Mouse (Mus musculus) hindbrain, embryonic 15.5 days (tissue): Measurements from ENCODE around the gene Crls1. TPM values are rescaled to one million over a fixed set of nuclear protein-coding genes. Genes with fewer than 3 reads are reported as not detected.

Experiments used
- ATAC-seq: fragments of 200-750 bp; cut with Nextera tagmentation; 2 replicates; pipeline ENCODE4 v1.8.0; 2017; ENCODE audit warnings: low read depth, moderate number of reproducible peaks, moderate TSS enrichment; ENCODE audit not compliant: low FRiP score
- H3K27ac ChIP-seq: fragments of 300-500 bp; sonication (generic); replicated peaks from 2 replicates; pipeline ENCODE4 v1.5.1; 2015; ENCODE audit warnings: mild to moderate bottlenecking, inconsistent platforms
- H3K27me3 ChIP-seq: fragments of 300-500 bp; sonication (generic); 2 replicates; pipeline ENCODE4 v1.6.1; 2015; ENCODE audit warnings: control low read depth, inconsistent platforms
- H3K36me3 ChIP-seq: fragments of 300-500 bp; sonication (generic); 2 replicates; pipeline ENCODE4 v1.6.1; 2015; ENCODE audit warnings: control low read depth, inconsistent platforms
- H3K4me1 ChIP-seq: fragments of 300-500 bp; sonication (generic); replicated peaks from 2 replicates; pipeline ENCODE4 v1.6.1; 2015; ENCODE audit warnings: control low read depth, inconsistent platforms
- H3K4me2 ChIP-seq: fragments of 300-500 bp; sonication (generic); 2 replicates; pipeline ENCODE4 v1.6.1; 2015; ENCODE audit warnings: moderate library complexity, mild to moderate bottlenecking, inconsistent platforms
- H3K4me3 ChIP-seq: fragments of 300-500 bp; sonication (generic); 2 replicates; pipeline ENCODE4 v1.5.1; 2015; ENCODE audit warnings: mild to moderate bottlenecking, inconsistent platforms
- H3K9ac ChIP-seq: fragments of 300-500 bp; sonication (generic); 2 replicates; pipeline ENCODE4 v1.6.1; 2015; ENCODE audit warnings: inconsistent platforms
- H3K9me3 ChIP-seq: fragments of 300-500 bp; sonication (generic); 2 replicates; pipeline ENCODE4 v1.6.1; 2016; ENCODE audit warnings: control low read depth, inconsistent platforms
- WGBS: fragments of 180-500 bp; shearing (Covaris S2); methylation state at CpG from one replicate; pipeline ENCODE4 v1.1.7; 2015; 5-methylcytosine and 5-hydroxymethylcytosine counted together
- polyA plus RNA-seq: library from polyadenylated mRNA; unstranded; fragments of >200 nt; fragmentation: Nextera tagmentation; extraction: Ambion mirVana; gene quantifications from 2 replicates; pipeline ENCODE4 v1.2.1, GENCODE M21; 2015

Gene Crls1
- polyA plus RNA-seq, 1 experiment from 2014 or later = 20.8 TPM

- ATAC-seq = no peak
Measured at GRCm38 (mm10) chr2:132867521-132867920, 21.1 kb downstream of the Crls1 start.

GRCm38 (mm10) chr2:132869682-132870081, 23.2 kb downstream of the Crls1 start:
- no peaks in the 10 kb centered on the region for H3K4me1 ChIP-seq
- no peaks in the 10 kb centered on the region for H3K27me3 ChIP-seq
- 96% methylated on average over 5 of the region's 5 CpGs for WGBS
- ATAC-seq = no peak; the same call in 1 of the 2 replicates
- no peaks in the 10 kb centered on the region for H3K9me3 ChIP-seq
- H3K27ac ChIP-seq = no peak overlapping the region
- H3K9ac ChIP-seq = no peak overlapping the region
- no peak overlapping the region for H3K4me3 ChIP-seq
- H3K4me2 ChIP-seq = no peak overlapping the region
- peaks cover 14% of the 10 kb centered on the region for H3K36me3 ChIP-seq

More at GRCm38 (mm10) chr2:132867521-132867920, 21.1 kb downstream of the Crls1 start:
- no peak overlapping the region for H3K27ac ChIP-seq
- H3K4me3 ChIP-seq = no peak overlapping the region
- H3K27me3 ChIP-seq = no peaks in the 10 kb centered on the region
- WGBS = 88% methylated on average over 5 of the region's 5 CpGs
- no peaks in the 10 kb centered on the region for H3K9me3 ChIP-seq
- H3K36me3 ChIP-seq = peaks cover 20% of the 10 kb centered on the region
- no peak overlapping the region for H3K9ac ChIP-seq
- no peak overlapping the region for H3K4me2 ChIP-seq
- H3K4me1 ChIP-seq = no peaks in the 10 kb centered on the region

GRCm38 (mm10) chr2:132870286-132870685, 23.8 kb downstream of the Crls1 start:
- Histone ChIP-seq H3K4me2 (no peak overlapping the region), H3K4me1 (no peaks in the 10 kb centered on the region), H3K27me3 (no peaks in the 10 kb centered on the region), H3K9ac (no peak overlapping the region), H3K4me3 (no peak overlapping the region), H3K27ac (no peak overlapping the region), H3K9me3 (no peaks in the 10 kb centered on the region), H3K36me3 (peaks cover 10% of the 10 kb centered on the region)
- ATAC-seq = 0 out of 2 replicates have a peak, but pooled peaks have one; percentile 3
- 87% methylated on average over 4 of the region's 4 CpGs for WGBS

GRCm38 (mm10) chr2:132871663-132872062, 25.2 kb downstream of the Crls1 start:
- Histone ChIP-seq H3K4me3 (no peak overlapping the region), H3K27me3 (no peaks in the 10 kb centered on the region), H3K9ac (no peak overlapping the region), H3K36me3 (peaks cover 3% of the 10 kb centered on the region; the same call in 1 of the 2 replicates), H3K9me3 (no peaks in the 10 kb centered on the region), H3K4me2 (no peak overlapping the region), H3K4me1 (no peaks in the 10 kb centered on the region), H3K27ac (no peak overlapping the region)
- 78% methylated on average over 3 of the region's 3 CpGs for WGBS
- no peak for ATAC-seq

- ATAC-seq = no peak
- Histone ChIP-seq H3K27ac (no peak overlapping the region), H3K27me3 (peaks cover 16% of the 10 kb centered on the region), H3K9me3 (no peaks in the 10 kb centered on the region), H3K9ac (no peak overlapping the region), H3K4me2 (no peak overlapping the region), H3K4me1 (peaks cover 1% of the 10 kb centered on the region; the same call in 1 of the 2 replicates), H3K4me3 (no peak overlapping the region), H3K36me3 (no peaks in the 10 kb centered on the region)
- WGBS = 79% methylated on average over 10 of the region's 10 CpGs
Measured at GRCm38 (mm10) chr2:132873657-132874326, 27.3 kb downstream of the Crls1 start.

GRCm38 (mm10) chr2:132876991-132877390, 30.5 kb downstream of the Crls1 start:
- Histone ChIP-seq H3K36me3 (no peaks in the 10 kb centered on the region), H3K4me3 (no peak overlapping the region), H3K4me2 (no peak overlapping the region), H3K27me3 (peaks cover 38% of the 10 kb centered on the region), H3K4me1 (peaks cover 19% of the 10 kb centered on the region), H3K9me3 (no peaks in the 10 kb centered on the region), H3K9ac (no peak overlapping the region), H3K27ac (no peak overlapping the region)
- WGBS = 77% methylated on average over 1 of the region's 1 CpGs
- no peak for ATAC-seq

GRCm38 (mm10) chr2:132879261-132880044, 33.0 kb downstream of the Crls1 start:
- H3K27me3 ChIP-seq = peaks cover 39% of the 10 kb centered on the region
- ATAC-seq = peak; percentile 90
- no peaks in the 10 kb centered on the region for H3K36me3 ChIP-seq
- under 1% methylated on average over 58 of the region's 58 CpGs for WGBS
- H3K4me2 ChIP-seq = peak overlapping the region; percentile 82
- no peak overlapping the region for H3K27ac ChIP-seq
- no peaks in the 10 kb centered on the region for H3K9me3 ChIP-seq
- H3K4me3 ChIP-seq = peak overlapping the region; percentile 56
- peak overlapping the region; percentile 54 for H3K9ac ChIP-seq
- peaks cover 19% of the 10 kb centered on the region for H3K4me1 ChIP-seq

GRCm38 (mm10) chr2:132880844-132881645, 34.6 kb downstream of the Crls1 start, which contains the start of gene Lrrn4:
TSS of gene Lrrn4 (minus strand) at chr2:132880891.
- Histone ChIP-seq H3K4me2 (peak within 1 kb of the TSS; percentile 82), H3K36me3 (no peaks in the 10 kb centered on the region), H3K27me3 (peaks cover 39% of the 10 kb centered on the region), H3K4me1 (peaks cover 19% of the 10 kb centered on the region), H3K27ac (no peak within 1 kb of the TSS), H3K4me3 (peak within 1 kb of the TSS; percentile 56), H3K9me3 (no peaks in the 10 kb centered on the region), H3K9ac (peak within 1 kb of the TSS; percentile 54; the same call in 1 of the 2 replicates)
- WGBS = 7% methylated on average over 12 of the region's 12 CpGs
- no peak for ATAC-seq

GRCm38 (mm10) chr2:132884303-132884967, 38.0 kb downstream of the Crls1 start:
- no peak overlapping the region for H3K9ac ChIP-seq
- H3K4me2 ChIP-seq = no peak overlapping the region
- H3K27me3 ChIP-seq = peaks cover 18% of the 10 kb centered on the region
- H3K4me3 ChIP-seq = no peak overlapping the region
- H3K4me1 ChIP-seq = peaks cover 11% of the 10 kb centered on the region
- ATAC-seq = no peak
- WGBS = 81% methylated on average over 8 of the region's 8 CpGs
- no peaks in the 10 kb centered on the region for H3K36me3 ChIP-seq
- no peak overlapping the region for H3K27ac ChIP-seq
- H3K9me3 ChIP-seq = no peaks in the 10 kb centered on the region

GRCm38 (mm10) chr2:132885312-132885711, 38.8 kb downstream of the Crls1 start:
- H3K4me2 ChIP-seq = no peak overlapping the region
- ATAC-seq = no peak
- H3K36me3 ChIP-seq = no peaks in the 10 kb centered on the region
- no peak overlapping the region for H3K4me3 ChIP-seq
- WGBS = 91% methylated on average over 7 of the region's 7 CpGs
- H3K27me3 ChIP-seq = peaks cover 17% of the 10 kb centered on the region
- H3K27ac ChIP-seq = no peak overlapping the region
- H3K9me3 ChIP-seq = no peaks in the 10 kb centered on the region
- H3K9ac ChIP-seq = no peak overlapping the region
- peaks cover 3% of the 10 kb centered on the region for H3K4me1 ChIP-seq

- H3K9me3 ChIP-seq = no peaks in the 10 kb centered on the region
- H3K27ac ChIP-seq = no peak overlapping the region
- 82% methylated on average over 5 of the region's 5 CpGs for WGBS
- H3K4me2 ChIP-seq = no peak overlapping the region
- H3K27me3 ChIP-seq = no peaks in the 10 kb centered on the region
- no peaks in the 10 kb centered on the region for H3K36me3 ChIP-seq
- H3K4me1 ChIP-seq = no peaks in the 10 kb centered on the region
- no peak overlapping the region for H3K9ac ChIP-seq
- ATAC-seq = no peak
- H3K4me3 ChIP-seq = no peak overlapping the region
Measured at GRCm38 (mm10) chr2:132893826-132894225, 47.4 kb downstream of the Crls1 start.
